Mouse (Mus musculus) cerebellum, adult 8-10 months (tissue): ENCODE data around the gene Ch25h.

Source experiments
- DNase-seq: peaks from one replicate; pipeline ENCODE4 v3.0.0; 2022

Ch25h gene

DNA sequence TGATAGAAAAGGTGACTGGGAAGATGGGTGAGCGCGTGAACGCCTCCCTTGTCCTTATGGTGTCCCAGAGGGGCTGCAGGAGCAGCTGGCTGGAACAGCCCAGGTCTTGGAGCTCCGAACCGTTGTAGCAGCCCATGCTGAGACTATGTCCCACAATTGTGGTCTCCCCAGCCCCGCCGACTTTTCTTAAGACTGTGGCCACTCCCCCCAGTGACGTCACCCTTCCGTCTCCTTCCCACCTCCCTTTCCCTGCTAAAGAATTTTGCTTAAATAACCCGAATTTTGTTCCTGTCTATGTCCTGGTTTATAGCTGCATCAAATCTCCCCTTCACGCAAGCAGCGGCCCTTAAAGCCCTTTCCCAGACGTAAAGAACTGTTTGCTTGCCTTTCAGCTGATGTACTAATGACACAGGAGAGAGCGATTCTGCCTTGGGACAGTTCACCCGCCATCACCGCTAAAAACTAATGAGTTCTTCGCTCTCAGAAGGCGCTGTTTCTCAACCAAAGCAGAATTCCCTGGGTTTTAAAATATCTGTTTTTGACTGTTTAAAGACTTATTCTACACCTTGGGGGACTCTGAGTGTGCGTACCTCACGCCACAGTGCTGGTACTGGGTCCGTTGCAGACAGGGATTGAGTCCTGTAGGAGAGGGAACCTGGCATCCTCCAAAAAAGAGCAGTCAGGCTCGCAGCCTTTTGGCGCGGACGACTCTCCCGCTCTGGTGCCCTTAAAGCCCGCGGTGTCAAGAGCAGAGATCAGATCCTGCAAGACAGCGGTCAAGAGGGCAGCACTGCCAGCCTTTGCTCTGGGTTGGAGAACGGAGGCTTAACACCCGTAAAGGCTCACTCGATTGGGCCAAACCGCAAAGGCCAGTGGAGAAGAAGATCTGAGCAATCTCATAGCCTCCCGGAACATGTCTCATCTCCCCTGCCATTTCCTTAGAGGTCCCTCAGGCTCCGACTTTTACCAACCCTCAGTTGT lies at the start of gene Ch25h:
Gene Ch25h, minus strand, starts transcription at position 174 of the 981 bp plus-strand sequence.
- no peak for DNase-seq

GRCm38 (mm10) chr19:34524646-34525045 lies 49.7 kb upstream of the Ch25h start:
- DNase-seq, result no peak

- DNase-seq, result no peak
Measured at GRCm38 (mm10) chr19:34523106-34523725, 48.3 kb upstream of the Ch25h start.

- no peak for DNase-seq
Measured at GRCm38 (mm10) chr19:34521978-34522377, 47.0 kb upstream of the Ch25h start.

GRCm38 (mm10) chr19:34521361-34521760 lies 46.4 kb upstream of the Ch25h start:
- DNase-seq, result no peak

DNA sequence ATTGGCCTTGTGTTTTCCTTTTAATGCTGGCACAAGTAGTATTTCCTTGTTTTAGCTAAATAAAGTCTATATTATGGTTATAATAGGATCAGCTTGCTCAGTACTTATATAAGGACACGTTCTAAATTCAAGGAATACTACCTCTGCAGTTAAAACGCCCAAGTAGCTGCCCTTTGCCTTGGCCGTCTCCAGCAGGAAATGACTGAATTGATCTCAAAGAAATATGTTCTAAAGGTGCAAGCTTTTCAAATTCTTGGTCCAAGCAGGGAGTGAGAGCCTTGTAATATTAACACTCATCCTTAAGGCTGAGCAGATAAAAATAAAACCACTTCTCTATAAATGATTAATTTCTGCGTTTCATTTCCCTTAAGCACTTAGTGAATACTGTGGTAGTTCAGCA lies 45.1 kb upstream of the Ch25h start:
- DNase-seq, result no peak

- no peak for DNase-seq
Measured at GRCm38 (mm10) chr19:34519646-34520045, 44.7 kb upstream of the Ch25h start.

- no peak for DNase-seq
Measured at GRCm38 (mm10) chr19:34518786-34519185, 43.8 kb upstream of the Ch25h start.

- DNase-seq, result peak; percentile 13
Measured at GRCm38 (mm10) chr19:34517812-34518594, 43.0 kb upstream of the Ch25h start.

- no peak for DNase-seq
Measured at GRCm38 (mm10) chr19:34517197-34517596, 42.2 kb upstream of the Ch25h start.

- no peak for DNase-seq
Measured at GRCm38 (mm10) chr19:34516346-34516745, 41.4 kb upstream of the Ch25h start.

DNA sequence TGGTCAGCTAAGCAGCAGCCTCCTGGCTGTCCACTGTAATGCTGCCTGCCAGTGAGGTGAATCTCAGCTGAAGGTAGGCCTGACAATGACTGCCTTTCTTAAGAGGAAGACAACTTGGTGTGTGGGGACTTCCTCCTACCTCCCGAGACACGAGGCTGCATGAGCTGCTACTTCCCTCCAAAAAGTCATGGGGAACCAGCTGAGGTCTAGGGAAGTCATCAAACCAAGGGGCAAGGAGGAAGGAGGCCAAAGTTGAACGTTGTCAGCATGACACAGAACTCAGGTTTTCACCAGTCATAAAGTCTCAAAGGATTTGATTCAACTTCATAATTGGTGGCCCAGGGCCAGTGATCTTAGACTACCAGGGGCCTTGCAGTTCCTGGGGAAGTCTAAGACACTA lies 40.7 kb upstream of the Ch25h start:
- no peak for DNase-seq

DNA sequence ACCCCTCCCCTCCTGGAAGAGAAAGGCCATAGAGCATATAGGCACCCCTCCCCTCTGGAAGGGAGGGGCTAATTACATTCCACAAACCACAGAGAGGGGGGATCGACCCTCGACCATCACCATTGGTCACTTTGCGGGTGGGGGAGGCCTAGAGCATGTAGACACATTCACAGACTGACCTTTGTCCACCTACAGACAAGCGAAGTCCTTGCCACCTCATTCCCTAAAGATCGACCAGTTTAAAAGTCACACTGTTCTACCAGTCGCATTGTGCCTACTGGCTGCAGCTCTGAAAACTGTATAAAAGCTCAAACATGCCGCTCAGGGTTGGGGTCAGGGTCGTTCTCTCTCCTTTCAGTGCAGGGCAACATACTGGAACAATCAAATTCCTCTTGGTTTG lies 36.6 kb upstream of the Ch25h start:
- no peak for DNase-seq

DNA sequence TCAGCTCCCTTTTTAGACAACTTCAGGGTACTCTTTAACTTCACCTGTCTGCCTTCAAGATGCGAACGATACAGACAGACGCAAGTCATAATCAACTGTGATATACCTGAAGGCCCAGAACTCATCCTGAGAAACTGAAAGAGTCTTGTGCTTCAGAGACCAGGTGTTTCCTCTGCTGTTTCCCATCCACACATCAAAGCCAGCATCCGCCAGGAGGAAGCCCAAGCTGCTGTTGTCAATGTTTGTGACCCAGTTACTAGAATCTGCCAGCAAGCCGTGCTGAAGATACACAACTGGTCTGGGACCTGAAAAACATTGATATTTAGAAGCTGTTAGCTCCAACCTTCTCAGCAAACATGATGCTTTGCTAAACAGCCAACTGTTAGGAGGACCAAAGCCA lies 35.8 kb upstream of the Ch25h start:
- no peak for DNase-seq

GRCm38 (mm10) chr19:34505161-34505721 lies 30.3 kb upstream of the Ch25h start:
- DNase-seq, result no peak

- DNase-seq, result peak; percentile 30
Measured at GRCm38 (mm10) chr19:34500763-34501162, 25.8 kb upstream of the Ch25h start.

DNA sequence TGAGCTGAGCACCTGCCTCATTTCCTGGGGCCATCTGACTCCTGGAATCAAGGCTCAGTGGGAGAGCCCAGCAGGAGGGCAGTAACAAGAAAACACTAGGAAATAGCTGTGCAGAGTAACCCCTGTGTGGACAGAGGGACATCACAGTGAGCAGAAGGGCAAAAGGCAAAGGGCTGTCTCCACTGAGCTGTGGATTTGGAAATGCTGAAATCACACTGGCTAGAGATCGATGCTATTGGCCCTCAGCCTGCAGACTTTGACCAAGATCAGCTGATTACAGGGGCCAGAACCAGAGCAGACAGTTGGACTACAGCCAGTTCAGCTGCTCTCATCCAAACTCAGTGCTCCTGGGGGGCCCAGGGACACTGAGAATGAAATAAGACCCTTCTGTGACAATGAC lies 21.4 kb upstream of the Ch25h start:
- DNase-seq, result no peak

DNA sequence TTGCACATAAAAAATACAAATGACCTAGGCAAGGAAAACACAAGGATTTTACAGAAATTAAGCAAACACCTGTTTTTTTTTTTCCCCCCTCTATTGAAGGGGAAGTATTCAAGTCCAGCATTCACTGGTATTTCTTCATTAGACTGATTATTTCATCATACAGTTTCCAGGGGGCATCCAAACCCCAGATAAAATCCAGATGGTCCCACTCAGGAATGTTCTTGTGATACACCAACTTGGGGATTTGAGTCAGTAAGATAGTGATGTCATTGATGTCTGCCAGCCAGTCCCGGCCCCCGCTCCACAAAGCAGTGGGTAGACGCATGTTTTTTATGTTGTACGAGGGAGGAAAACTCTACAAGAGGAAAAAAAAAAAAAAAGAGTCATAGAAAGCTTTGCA lies 18.9 kb upstream of the Ch25h start:
- DNase-seq, result no peak

DNA sequence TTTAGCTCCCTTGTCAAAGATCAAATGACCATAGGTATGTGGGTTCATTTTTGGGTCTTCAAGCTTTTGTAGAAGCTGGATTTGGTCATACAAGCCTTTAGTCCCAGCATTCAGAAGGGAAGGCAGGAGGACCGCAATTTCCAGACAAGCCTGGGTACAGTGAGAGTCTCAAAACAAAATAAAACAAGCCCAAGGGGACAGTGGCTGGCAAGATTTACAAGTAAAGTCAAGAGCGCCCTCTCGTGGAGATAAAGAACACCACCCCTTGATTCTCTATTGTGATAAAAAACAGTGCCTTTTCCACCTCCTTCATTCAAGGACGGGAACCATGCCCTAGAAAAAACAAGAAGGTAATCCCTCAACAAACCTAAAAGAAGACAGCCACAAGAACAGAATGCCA lies 8.6 kb upstream of the Ch25h start:
- DNase-seq, result peak; percentile 7

DNA sequence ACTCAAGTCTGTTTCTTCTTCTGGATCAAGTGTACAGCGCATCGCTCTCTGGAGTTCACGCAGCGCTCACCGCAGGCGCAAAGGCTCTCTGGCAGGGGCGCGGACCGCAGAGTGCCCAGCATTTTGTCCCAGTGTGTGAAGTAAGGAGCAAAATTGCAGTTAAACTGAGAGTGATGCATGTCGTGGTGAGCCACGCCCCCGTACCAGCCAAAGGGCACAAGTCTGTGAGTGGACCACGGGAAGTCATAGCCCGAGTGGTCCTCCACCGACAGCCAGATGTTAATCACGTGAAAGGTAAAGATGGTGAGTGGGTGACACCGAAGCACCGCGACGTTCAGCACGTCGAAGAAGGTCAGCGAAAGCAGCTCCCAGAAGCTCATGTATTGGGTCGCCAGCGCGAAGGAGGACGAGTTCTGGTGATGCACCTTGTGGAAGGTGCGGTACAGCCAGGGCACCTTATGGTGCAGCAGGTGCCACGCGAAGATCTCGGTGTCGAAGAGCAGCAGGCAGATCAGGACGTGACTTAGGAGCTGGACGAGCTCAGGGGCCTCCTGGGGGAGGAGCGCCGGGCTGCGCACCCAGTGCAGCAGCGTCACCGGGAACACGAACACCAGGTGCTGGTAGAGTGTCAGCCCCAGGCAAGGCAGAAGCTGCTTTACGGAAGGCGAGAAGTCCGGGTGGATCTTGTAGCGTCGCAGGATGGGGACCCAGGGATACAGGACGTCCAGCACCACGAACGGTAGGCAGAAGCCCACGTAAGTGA lies 555 bp downstream of the Ch25h start:
- DNase-seq, result no peak

DNA sequence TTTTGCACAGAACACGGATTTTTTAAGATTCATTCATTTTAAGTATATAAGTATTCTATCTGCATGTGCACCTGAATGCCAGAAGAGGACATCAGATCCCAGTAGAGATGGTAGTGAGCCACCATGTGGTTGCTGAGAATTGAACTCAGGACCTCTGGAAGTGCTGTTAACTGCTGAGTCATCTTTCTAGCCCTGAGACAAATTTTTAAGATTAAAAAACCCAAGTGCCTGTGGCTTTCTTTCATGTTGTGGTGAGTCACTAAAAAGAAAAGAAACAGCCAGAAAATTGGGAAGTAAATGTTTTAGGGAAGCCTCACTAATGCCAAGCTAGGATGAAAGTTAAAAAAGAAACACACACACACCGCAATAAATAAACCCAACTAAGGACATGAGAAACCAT lies 3.3 kb downstream of the Ch25h start:
- no peak for DNase-seq

- no peak for DNase-seq
Measured at GRCm38 (mm10) chr19:34468794-34469193, 6.2 kb downstream of the Ch25h start.
